Mouse (Mus musculus): Measurements from ENCODE around the gene Gsc. TPM values are rescaled to one million over a fixed set of nuclear protein-coding genes. Genes with fewer than 3 reads are reported as not detected.

Gsc gene
- total and polyA plus RNA-seq, 2 experiments from 2014 or later, result not detected

- H3K9ac ChIP-seq (replicated peaks; ENCODE audit: low read depth, low read length), result no peak overlapping the region
- TF ChIP-seq CTCF (IDR thresholded peaks at IDR 0.05; ENCODE audit: low read depth) (no peak), EP300 (IDR thresholded peaks at IDR 0.05; ENCODE audit: low read depth) (no peak)
- 81% methylated on average over 20 of the region's 20 CpGs for WGBS
- no peak for ATAC-seq (ENCODE audit: insufficient read depth, low read depth)
- H3K27me3 ChIP-seq (ENCODE audit: control insufficient read depth, insufficient read depth, low read length), result no peaks in the 10 kb centered on the region
- H3K4me3 ChIP-seq (ENCODE audit: low read depth, low read length), result no peak overlapping the region
- H3K4me2 ChIP-seq (ENCODE audit: low read depth, low read length), result no peak overlapping the region
- no peak overlapping the region for H3K27ac ChIP-seq (ENCODE audit: low read depth)
- no peaks in the 10 kb centered on the region for H3K4me1 ChIP-seq (ENCODE audit: control insufficient read depth, insufficient read depth)
- no peak for DNase-seq (ENCODE audit: low spot score)
- H3K9me3 ChIP-seq (replicated peaks; ENCODE audit: control insufficient read depth, low read length), result no peaks in the 10 kb centered on the region
- no peaks in the 10 kb centered on the region for H3K36me3 ChIP-seq (replicated peaks; ENCODE audit: control insufficient read depth, insufficient read depth, low read length)
These were observed 39.0 kb downstream of the Gsc start for GRCm38 (mm10) chr12:104433951-104434735.

- TF ChIP-seq CTCF (IDR thresholded peaks at IDR 0.05; ENCODE audit: low read depth) (no peak), EP300 (IDR thresholded peaks at IDR 0.05; ENCODE audit: low read depth) (no peak)
- no peak overlapping the region for H3K4me3 ChIP-seq (ENCODE audit: low read depth, low read length)
- H3K27ac ChIP-seq (ENCODE audit: low read depth), result no peak overlapping the region
- no peak overlapping the region for H3K4me2 ChIP-seq (ENCODE audit: low read depth, low read length)
- WGBS, result 47% methylated on average over 7 of the region's 7 CpGs
- DNase-seq (ENCODE audit: low spot score) (no peak), ATAC-seq (ENCODE audit: insufficient read depth, low read depth) (no peak)
- H3K9ac ChIP-seq (replicated peaks; ENCODE audit: low read depth, low read length), result no peak overlapping the region
- H3K27me3 ChIP-seq (ENCODE audit: control insufficient read depth, insufficient read depth, low read length), result no peaks in the 10 kb centered on the region
- H3K9me3 ChIP-seq (replicated peaks; ENCODE audit: control insufficient read depth, low read length), result no peaks in the 10 kb centered on the region
- no peaks in the 10 kb centered on the region for H3K36me3 ChIP-seq (replicated peaks; ENCODE audit: control insufficient read depth, insufficient read depth, low read length)
- no peaks in the 10 kb centered on the region for H3K4me1 ChIP-seq (ENCODE audit: control insufficient read depth, insufficient read depth)
These were observed 39.9 kb downstream of the Gsc start for GRCm38 (mm10) chr12:104433214-104433613.

- Histone ChIP-seq H3K4me2 (ENCODE audit: low read depth, low read length) (no peak overlapping the region), H3K27ac (ENCODE audit: low read depth) (no peak overlapping the region), H3K4me1 (ENCODE audit: control insufficient read depth, insufficient read depth) (no peaks in the 10 kb centered on the region), H3K9me3 (replicated peaks; ENCODE audit: control insufficient read depth, low read length) (no peaks in the 10 kb centered on the region), H3K4me3 (ENCODE audit: low read depth, low read length) (no peak overlapping the region), H3K9ac (replicated peaks; ENCODE audit: low read depth, low read length) (no peak overlapping the region), H3K27me3 (ENCODE audit: control insufficient read depth, insufficient read depth, low read length) (no peaks in the 10 kb centered on the region), H3K36me3 (replicated peaks; ENCODE audit: control insufficient read depth, insufficient read depth, low read length) (no peaks in the 10 kb centered on the region)
- DNase-seq (ENCODE audit: low spot score) (no peak), ATAC-seq (ENCODE audit: insufficient read depth, low read depth) (no peak)
- 67% methylated on average over 10 of the region's 10 CpGs for WGBS
- TF ChIP-seq CTCF (IDR thresholded peaks at IDR 0.05; ENCODE audit: low read depth) (no peak), EP300 (IDR thresholded peaks at IDR 0.05; ENCODE audit: low read depth) (no peak)
These were observed 41.8 kb downstream of the Gsc start for GRCm38 (mm10) chr12:104431359-104431758.

- Histone ChIP-seq H3K4me3 (ENCODE audit: low read depth, low read length) (no peak overlapping the region), H3K9ac (replicated peaks; ENCODE audit: low read depth, low read length) (no peak overlapping the region), H3K36me3 (replicated peaks; ENCODE audit: control insufficient read depth, insufficient read depth, low read length) (no peaks in the 10 kb centered on the region), H3K9me3 (replicated peaks; ENCODE audit: control insufficient read depth, low read length) (no peaks in the 10 kb centered on the region), H3K27me3 (ENCODE audit: control insufficient read depth, insufficient read depth, low read length) (0 out of 2 replicates have a peak, but pooled peaks cover 8% of the 10 kb centered on the region), H3K27ac (ENCODE audit: low read depth) (no peak overlapping the region), H3K4me1 (ENCODE audit: control insufficient read depth, insufficient read depth) (no peaks in the 10 kb centered on the region), H3K4me2 (ENCODE audit: low read depth, low read length) (no peak overlapping the region)
- DNase-seq (ENCODE audit: low spot score), result peak; percentile 36
- peak; percentile 69 for TF ChIP-seq CTCF (IDR thresholded peaks at IDR 0.05; ENCODE audit: low read depth)
- no peak for TF ChIP-seq EP300 (IDR thresholded peaks at IDR 0.05; ENCODE audit: low read depth)
- no peak for ATAC-seq (ENCODE audit: insufficient read depth, low read depth)
- WGBS, result 6% methylated on average over 7 of the region's 7 CpGs
These were observed 46.2 kb downstream of the Gsc start for GRCm38 (mm10) chr12:104426915-104427314.

- no peak for ATAC-seq (ENCODE audit: insufficient read depth, low read depth)
- DNase-seq (ENCODE audit: low spot score), result no peak
- Histone ChIP-seq H3K27me3 (ENCODE audit: control insufficient read depth, insufficient read depth, low read length) (peaks cover 8% of the 10 kb centered on the region; the same call in 1 of the 2 replicates), H3K4me1 (ENCODE audit: control insufficient read depth, insufficient read depth) (no peaks in the 10 kb centered on the region), H3K9me3 (replicated peaks; ENCODE audit: control insufficient read depth, low read length) (no peaks in the 10 kb centered on the region), H3K36me3 (replicated peaks; ENCODE audit: control insufficient read depth, insufficient read depth, low read length) (no peaks in the 10 kb centered on the region), H3K4me2 (ENCODE audit: low read depth, low read length) (no peak overlapping the region), H3K4me3 (ENCODE audit: low read depth, low read length) (no peak overlapping the region), H3K27ac (ENCODE audit: low read depth) (no peak overlapping the region), H3K9ac (replicated peaks; ENCODE audit: low read depth, low read length) (no peak overlapping the region)
- TF ChIP-seq EP300 (IDR thresholded peaks at IDR 0.05; ENCODE audit: low read depth), result no peak
- TF ChIP-seq CTCF (IDR thresholded peaks at IDR 0.05; ENCODE audit: low read depth), result no peak
- 63% methylated on average over 3 of the region's 3 CpGs for WGBS
These were observed 47.5 kb downstream of the Gsc start for GRCm38 (mm10) chr12:104425591-104425990.
